Mouse (Mus musculus): Measurements from ENCODE around the gene Gna15. TPM values are rescaled to one million over a fixed set of nuclear protein-coding genes. Genes with fewer than 3 reads are reported as not detected.
A peak's percentile ranks its signal among the peaks of the same experiment; 100 is the strongest.

Gene Gna15
- polyA plus RNA-seq, 1 experiment from 2014 or later = 0.77 TPM

DNA sequence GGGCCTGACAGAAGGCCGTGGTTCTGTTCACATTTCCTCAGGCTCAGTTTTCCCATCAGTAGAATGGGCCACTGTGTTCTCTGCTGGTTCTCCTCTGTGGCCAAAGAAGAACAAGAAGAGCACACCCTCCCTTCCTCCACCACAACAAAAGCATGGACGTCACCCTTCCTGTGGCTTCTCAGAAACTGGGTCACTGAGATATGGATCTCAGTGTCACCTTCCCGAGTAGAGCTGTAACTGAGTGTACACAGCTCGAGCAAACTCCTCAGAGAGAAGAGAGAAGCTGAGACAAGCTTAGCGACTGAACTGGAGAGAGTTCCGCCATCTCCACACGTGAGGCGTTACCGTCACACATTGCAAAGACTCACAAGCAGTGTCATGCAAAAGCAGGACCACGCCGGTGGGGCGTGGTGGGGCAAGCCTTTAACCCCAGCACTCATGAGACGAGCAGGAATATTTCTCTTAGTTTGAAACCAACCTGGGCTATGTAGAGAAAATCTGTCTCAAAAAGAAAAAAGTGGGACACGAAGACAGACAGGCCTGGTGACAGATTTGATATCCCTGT, 13.7 kb downstream of the Gna15 start:
- Histone ChIP-seq H3K4me1 (ENCODE audit: control insufficient read depth, insufficient read depth, low read length) (no peaks in the 10 kb centered on the region), H3K9me3 (replicated peaks; ENCODE audit: control insufficient read depth, low read length) (no peaks in the 10 kb centered on the region; the same call in 1 of the 2 replicates), H3K4me2 (ENCODE audit: low read depth, low read length) (no peak overlapping the region), H3K27me3 (ENCODE audit: control insufficient read depth, insufficient read depth, low read length) (no peaks in the 10 kb centered on the region), H3K4me3 (ENCODE audit: low read depth, low read length) (no peak overlapping the region), H3K9ac (replicated peaks; ENCODE audit: low read length) (no peak overlapping the region), H3K36me3 (replicated peaks; ENCODE audit: control insufficient read depth, insufficient read depth, low read depth, low read length) (no peaks in the 10 kb centered on the region), H3K27ac (replicated peaks; ENCODE audit: low read depth, low read length) (no peak overlapping the region)
- DNase-seq (ENCODE audit: low spot score) (no peak), ATAC-seq (replicated peaks; ENCODE audit: insufficient number of reproducible peaks, low FRiP score, low TSS enrichment, low read depth) (no peak)
- WGBS = 85% methylated on average over 14 of the region's 14 CpGs

DNA sequence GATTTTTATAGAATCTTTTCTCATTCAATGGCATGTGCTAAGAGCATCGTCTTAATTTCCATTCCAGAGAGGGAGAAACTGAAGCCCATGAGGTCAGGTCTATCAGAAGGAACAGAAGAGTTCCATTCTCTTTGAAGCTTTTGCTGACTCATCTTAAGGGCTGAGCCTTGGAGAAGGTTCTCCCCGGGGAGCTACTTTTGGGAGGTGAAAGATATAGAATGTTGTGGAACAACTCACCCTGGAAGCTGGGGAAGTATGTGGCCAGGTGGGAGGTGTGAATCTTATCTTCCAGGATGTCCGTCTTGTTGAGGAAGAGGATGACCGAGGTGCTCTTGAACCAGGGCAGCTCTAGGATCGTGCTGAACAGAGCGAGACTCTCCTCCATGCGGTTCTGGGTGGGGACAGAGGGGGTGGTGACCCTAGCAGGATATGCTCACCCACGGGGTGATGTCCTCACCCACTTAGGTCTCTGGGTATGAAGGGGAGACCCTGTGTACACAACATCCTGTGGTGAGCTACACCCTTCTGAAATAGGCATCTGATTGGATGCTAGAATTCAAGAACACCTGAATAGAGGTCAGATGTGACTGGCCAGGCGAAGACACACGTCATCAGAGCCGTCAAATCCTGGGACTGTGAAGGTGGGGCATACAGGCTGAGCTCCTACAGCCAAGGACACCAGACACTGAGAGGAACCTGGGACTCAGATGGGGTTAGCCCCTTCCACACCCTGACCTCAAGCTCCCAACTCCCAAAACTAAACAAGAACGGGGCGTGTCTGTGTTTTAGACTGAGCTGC, 16.1 kb downstream of the Gna15 start:
- WGBS = 76% methylated on average over 13 of the region's 13 CpGs
- DNase-seq (ENCODE audit: low spot score) (no peak), ATAC-seq (replicated peaks; ENCODE audit: insufficient number of reproducible peaks, low FRiP score, low TSS enrichment, low read depth) (no peak)
- no peak overlapping the region for H3K27ac ChIP-seq (replicated peaks; ENCODE audit: low read depth, low read length)
- no peak overlapping the region for H3K4me2 ChIP-seq (ENCODE audit: low read depth, low read length)
- H3K9me3 ChIP-seq (replicated peaks; ENCODE audit: control insufficient read depth, low read length) = no peaks in the 10 kb centered on the region
- H3K4me1 ChIP-seq (ENCODE audit: control insufficient read depth, insufficient read depth, low read length) = no peaks in the 10 kb centered on the region
- no peaks in the 10 kb centered on the region for H3K27me3 ChIP-seq (ENCODE audit: control insufficient read depth, insufficient read depth, low read length)
- H3K36me3 ChIP-seq (replicated peaks; ENCODE audit: control insufficient read depth, insufficient read depth, low read depth, low read length) = no peaks in the 10 kb centered on the region
- no peak overlapping the region for H3K9ac ChIP-seq (replicated peaks; ENCODE audit: low read length)
- no peak overlapping the region for H3K4me3 ChIP-seq (ENCODE audit: low read depth, low read length)

DNA sequence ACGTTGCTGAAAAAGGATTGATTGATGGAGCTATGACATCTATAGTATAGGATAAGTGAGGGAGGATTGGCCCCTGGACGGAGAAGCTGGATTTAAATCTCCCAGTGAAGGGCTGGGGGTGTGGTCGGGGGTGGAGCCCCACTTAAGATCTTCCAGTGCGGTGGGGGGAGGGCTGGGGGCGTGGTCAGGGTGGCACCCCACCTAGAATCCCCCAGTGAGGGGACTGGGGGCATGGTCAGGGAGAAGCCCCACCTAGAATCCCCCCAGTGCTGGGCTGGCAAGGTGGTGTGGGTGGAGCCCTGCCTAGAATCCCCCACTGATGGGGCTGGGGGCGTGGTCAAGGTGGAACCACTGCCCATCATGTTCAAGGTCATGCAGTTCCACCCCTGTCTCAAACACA, 16.9 kb downstream of the Gna15 start:
- Histone ChIP-seq H3K27me3 (ENCODE audit: control insufficient read depth, insufficient read depth, low read length) (no peaks in the 10 kb centered on the region), H3K27ac (replicated peaks; ENCODE audit: low read depth, low read length) (no peak overlapping the region), H3K9me3 (replicated peaks; ENCODE audit: control insufficient read depth, low read length) (no peaks in the 10 kb centered on the region), H3K4me3 (ENCODE audit: low read depth, low read length) (no peak overlapping the region), H3K36me3 (replicated peaks; ENCODE audit: control insufficient read depth, insufficient read depth, low read depth, low read length) (no peaks in the 10 kb centered on the region), H3K4me2 (ENCODE audit: low read depth, low read length) (no peak overlapping the region), H3K4me1 (ENCODE audit: control insufficient read depth, insufficient read depth, low read length) (no peaks in the 10 kb centered on the region), H3K9ac (replicated peaks; ENCODE audit: low read length) (no peak overlapping the region)
- ATAC-seq (replicated peaks; ENCODE audit: insufficient number of reproducible peaks, low FRiP score, low TSS enrichment, low read depth) = no peak
- WGBS = 32% methylated on average over 6 of the region's 6 CpGs
- DNase-seq (ENCODE audit: low spot score) = no peak

DNA sequence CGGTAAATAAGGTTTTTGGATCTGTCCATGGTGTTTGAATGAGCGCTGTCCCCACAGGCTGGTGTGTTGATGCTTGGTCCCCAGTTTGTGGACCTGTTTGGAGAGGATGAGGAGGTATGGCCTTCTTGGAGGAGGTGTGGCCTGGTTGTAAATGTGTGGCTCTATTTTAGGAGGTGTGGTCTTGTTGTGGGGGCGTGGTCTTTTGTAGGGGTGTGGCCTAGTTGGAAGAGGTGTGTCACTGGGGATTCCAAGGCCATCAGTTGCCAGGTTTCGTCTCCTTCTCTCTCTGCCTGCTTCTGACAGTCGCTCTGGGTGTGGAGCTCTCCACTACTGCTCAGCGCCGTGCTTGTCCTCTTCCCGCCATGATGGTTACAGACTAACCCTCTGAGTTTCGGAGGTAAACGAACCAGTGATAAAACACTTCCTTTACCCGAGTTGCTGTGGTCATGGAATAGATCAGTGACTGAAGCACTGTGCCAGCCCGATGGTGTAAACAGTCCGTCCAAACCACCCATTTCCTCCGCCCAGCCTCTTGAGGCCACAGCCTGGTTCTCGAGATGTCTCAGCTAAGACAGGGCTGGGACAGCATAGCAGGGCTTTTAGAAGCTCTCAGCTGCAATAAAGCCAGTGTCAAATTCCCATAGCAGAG, 18.9 kb downstream of the Gna15 start:
- 78% methylated on average over 15 of the region's 15 CpGs for WGBS
- H3K4me3 ChIP-seq (ENCODE audit: low read depth, low read length) = no peak overlapping the region
- no peak overlapping the region for H3K9ac ChIP-seq (replicated peaks; ENCODE audit: low read length)
- no peak for ATAC-seq (replicated peaks; ENCODE audit: insufficient number of reproducible peaks, low FRiP score, low TSS enrichment, low read depth)
- no peaks in the 10 kb centered on the region for H3K4me1 ChIP-seq (ENCODE audit: control insufficient read depth, insufficient read depth, low read length)
- DNase-seq (ENCODE audit: low spot score) = no peak
- H3K27ac ChIP-seq (replicated peaks; ENCODE audit: low read depth, low read length) = no peak overlapping the region
- no peaks in the 10 kb centered on the region for H3K9me3 ChIP-seq (replicated peaks; ENCODE audit: control insufficient read depth, low read length)
- H3K27me3 ChIP-seq (ENCODE audit: control insufficient read depth, insufficient read depth, low read length) = no peaks in the 10 kb centered on the region
- H3K36me3 ChIP-seq (replicated peaks; ENCODE audit: control insufficient read depth, insufficient read depth, low read depth, low read length) = no peaks in the 10 kb centered on the region
- H3K4me2 ChIP-seq (ENCODE audit: low read depth, low read length) = no peak overlapping the region

DNA sequence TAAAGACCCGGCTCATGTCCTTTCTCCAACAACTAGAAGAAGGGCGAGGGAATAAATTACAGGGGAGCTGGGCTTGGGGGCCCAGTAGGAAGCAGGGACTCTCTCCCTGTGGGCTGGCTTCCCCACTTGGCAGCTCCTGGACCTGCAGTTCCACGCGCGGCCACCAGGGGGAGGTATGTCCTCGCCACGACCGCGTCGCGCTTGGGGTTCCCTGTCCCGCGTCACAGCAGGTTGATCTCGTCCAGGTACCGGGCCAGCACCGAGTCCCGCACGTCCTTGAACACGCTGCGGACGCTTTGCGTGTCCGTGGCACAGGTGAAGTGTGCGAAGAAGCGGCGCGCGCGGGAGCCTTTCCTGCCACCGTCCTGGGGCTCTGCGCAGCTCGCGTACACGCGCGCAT, 21.4 kb downstream of the Gna15 start:
- H3K9me3 ChIP-seq (replicated peaks; ENCODE audit: control insufficient read depth, low read length) = no peaks in the 10 kb centered on the region
- ATAC-seq (replicated peaks; ENCODE audit: insufficient number of reproducible peaks, low FRiP score, low TSS enrichment, low read depth) (no peak), DNase-seq (ENCODE audit: low spot score) (peak; percentile 83)
- no peaks in the 10 kb centered on the region for H3K4me1 ChIP-seq (ENCODE audit: control insufficient read depth, insufficient read depth, low read length)
- H3K4me3 ChIP-seq (ENCODE audit: low read depth, low read length) = peak overlapping the region; percentile 26
- WGBS = 11% methylated on average over 36 of the region's 36 CpGs
- no peaks in the 10 kb centered on the region for H3K27me3 ChIP-seq (ENCODE audit: control insufficient read depth, insufficient read depth, low read length)
- H3K9ac ChIP-seq (replicated peaks; ENCODE audit: low read length) = peak overlapping the region; percentile 18; the same call in 1 of the 2 replicates
- no peaks in the 10 kb centered on the region for H3K36me3 ChIP-seq (replicated peaks; ENCODE audit: control insufficient read depth, insufficient read depth, low read depth, low read length)
- H3K27ac ChIP-seq (replicated peaks; ENCODE audit: low read depth, low read length) = no peak overlapping the region
- H3K4me2 ChIP-seq (ENCODE audit: low read depth, low read length) = peak overlapping the region; percentile 60

DNA sequence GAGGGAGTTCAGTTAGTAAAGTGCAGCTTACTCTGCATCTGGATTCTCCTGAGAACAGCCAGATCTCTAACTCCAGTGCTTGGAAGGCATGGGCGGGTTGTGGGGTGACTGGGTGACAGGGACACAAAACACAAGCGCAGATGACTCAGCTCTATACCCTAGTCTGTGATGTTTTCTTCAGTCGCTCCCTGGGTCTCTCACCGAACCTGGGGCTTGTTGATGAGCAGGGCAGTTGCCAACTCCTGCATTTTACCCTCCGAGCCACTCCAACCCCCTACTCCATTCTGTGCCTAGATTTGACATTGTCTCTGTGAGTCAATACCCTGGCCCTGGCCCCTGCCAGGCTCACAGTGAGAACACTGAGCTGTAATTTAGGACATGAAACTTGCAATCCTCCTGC, 22.2 kb downstream of the Gna15 start:
- H3K4me2 ChIP-seq (ENCODE audit: low read depth, low read length) = no peak overlapping the region
- WGBS = 81% methylated on average over 5 of the region's 5 CpGs

DNA sequence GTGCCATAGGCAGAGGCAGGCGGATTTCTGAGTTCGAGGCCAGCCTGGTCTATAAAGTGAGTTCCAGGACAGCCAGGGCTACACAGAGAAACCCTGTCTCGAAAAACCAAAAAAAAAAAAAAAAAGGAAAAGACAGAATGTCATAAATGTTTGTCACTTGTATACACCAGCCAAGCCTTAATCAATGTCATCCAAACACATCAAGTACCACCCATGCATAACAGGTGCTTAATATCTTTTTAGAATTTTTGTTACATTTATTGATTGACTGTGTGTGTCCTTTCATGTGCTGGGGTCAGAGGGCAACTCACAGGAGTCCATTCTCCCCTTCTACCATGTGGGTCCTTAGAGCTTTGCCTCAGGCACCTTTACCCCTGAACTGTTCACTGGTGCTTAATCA, 24.0 kb downstream of the Gna15 start, which contains the start of gene S1pr4:
Gene S1pr4 (minus strand): TSS at position 101 of the 400 bp plus-strand sequence.
- DNase-seq (ENCODE audit: low spot score) (no peak), ATAC-seq (replicated peaks; ENCODE audit: insufficient number of reproducible peaks, low FRiP score, low TSS enrichment, low read depth) (no peak)
- Histone ChIP-seq H3K4me1 (ENCODE audit: control insufficient read depth, insufficient read depth, low read length) (peaks cover 3% of the 10 kb centered on the region; the same call in 1 of the 2 replicates), H3K9me3 (replicated peaks; ENCODE audit: control insufficient read depth, low read length) (no peaks in the 10 kb centered on the region), H3K36me3 (replicated peaks; ENCODE audit: control insufficient read depth, insufficient read depth, low read depth, low read length) (no peaks in the 10 kb centered on the region), H3K4me2 (ENCODE audit: low read depth, low read length) (no peak within 1 kb of the TSS), H3K9ac (replicated peaks; ENCODE audit: low read length) (no peak within 1 kb of the TSS; the same call in 1 of the 2 replicates), H3K4me3 (ENCODE audit: low read depth, low read length) (no peak within 1 kb of the TSS), H3K27me3 (ENCODE audit: control insufficient read depth, insufficient read depth, low read length) (no peaks in the 10 kb centered on the region), H3K27ac (replicated peaks; ENCODE audit: low read depth, low read length) (no peak within 1 kb of the TSS)
- 90% methylated on average over 2 of the region's 3 CpGs for WGBS

More for the DNA sequence above, 22.2 kb downstream of the Gna15 start:
- Histone ChIP-seq H3K4me1 (ENCODE audit: control insufficient read depth, insufficient read depth, low read length) (no peaks in the 10 kb centered on the region), H3K9me3 (replicated peaks; ENCODE audit: control insufficient read depth, low read length) (no peaks in the 10 kb centered on the region), H3K36me3 (replicated peaks; ENCODE audit: control insufficient read depth, insufficient read depth, low read depth, low read length) (no peaks in the 10 kb centered on the region), H3K27ac (replicated peaks; ENCODE audit: low read depth, low read length) (no peak overlapping the region), H3K9ac (replicated peaks; ENCODE audit: low read length) (no peak overlapping the region), H3K4me3 (ENCODE audit: low read depth, low read length) (no peak overlapping the region), H3K27me3 (ENCODE audit: control insufficient read depth, insufficient read depth, low read length) (no peaks in the 10 kb centered on the region)
- no peak for DNase-seq (ENCODE audit: low spot score)
- ATAC-seq (replicated peaks; ENCODE audit: insufficient number of reproducible peaks, low FRiP score, low TSS enrichment, low read depth) = no peak
